Mouse (Mus musculus) gastrocnemius, postnatal 14 days (tissue): Measurements from ENCODE around the gene Cnnm2. TPM values are rescaled to one million over a fixed set of nuclear protein-coding genes. Genes with fewer than 3 reads are reported as not detected.

Experiments
- DNase-seq: peaks from one replicate; pipeline ENCODE4 v3.0.0; 2021; ENCODE audit warnings: mixed read lengths
- intact Hi-C: fragments of 180-260 bp; cut with DNase I; formaldehyde crosslinking; loops from one replicate; pipeline ENCODE4 v1.15.1; 2025; ENCODE audit warnings: low total_unique reads
- total RNA-seq, 2 experiments: library from RNA; stranded (reverse); gene quantifications; 2 replicates each; pipeline ENCODE4 v1.2.3; 2021

Cnnm2 gene
- total RNA-seq, 2 experiments from 2014 or later: 4.0 to 4.1 TPM

GRCm38 (mm10) chr19:46903379-46903778, 142.0 kb downstream of the Cnnm2 start:
- no peak for DNase-seq
- intact Hi-C loops: no loop called here

GRCm38 (mm10) chr19:46904907-46905306, 143.5 kb downstream of the Cnnm2 start:
- intact Hi-C loops: no loop called here
- DNase-seq: no peak

GRCm38 (mm10) chr19:46905383-46905782, 144.0 kb downstream of the Cnnm2 start:
- intact Hi-C loops: no loop called here
- DNase-seq: no peak

GRCm38 (mm10) chr19:46905971-46906370, 144.6 kb downstream of the Cnnm2 start:
- intact Hi-C loops: no loop called here

GRCm38 (mm10) chr19:46908207-46908606, 146.8 kb downstream of the Cnnm2 start:
- DNase-seq: no peak
- intact Hi-C loops: no loop called here

More at GRCm38 (mm10) chr19:46905971-46906370, 144.6 kb downstream of the Cnnm2 start:
- DNase-seq: no peak

- intact Hi-C loops: no loop called here
- DNase-seq: no peak
Measured at GRCm38 (mm10) chr19:46908977-46909376, 147.6 kb downstream of the Cnnm2 start.

GRCm38 (mm10) chr19:46911492-46911891, 150.1 kb downstream of the Cnnm2 start:
- intact Hi-C loops: no loop called here
- no peak for DNase-seq

- no peak for DNase-seq
- intact Hi-C loops: no loop called here
Measured at GRCm38 (mm10) chr19:46913626-46914025, 152.2 kb downstream of the Cnnm2 start.

- intact Hi-C loops: no loop called here
- DNase-seq: no peak
Measured at GRCm38 (mm10) chr19:46915406-46916080, 154.1 kb downstream of the Cnnm2 start.

- intact Hi-C loops: no loop called here
- DNase-seq: no peak
Measured at GRCm38 (mm10) chr19:46920571-46920970, 159.2 kb downstream of the Cnnm2 start.

- intact Hi-C loops: no loop called here
- no peak for DNase-seq
Measured at GRCm38 (mm10) chr19:46926357-46926756, 165.0 kb downstream of the Cnnm2 start.

GRCm38 (mm10) chr19:46926951-46927350, 165.6 kb downstream of the Cnnm2 start:
- intact Hi-C loops: no loop called here
- no peak for DNase-seq

- intact Hi-C loops: no loop called here
- DNase-seq: no peak
Measured at GRCm38 (mm10) chr19:46928136-46928535, 166.7 kb downstream of the Cnnm2 start.

GRCm38 (mm10) chr19:46929044-46929587, 167.7 kb downstream of the Cnnm2 start:
- intact Hi-C loops: no loop called here
- peak; percentile 84 for DNase-seq

Other genes with a start within 250 kb of the Cnnm2 start
- gene Arl3, start 188.4 kb upstream of the Cnnm2 start, total RNA-seq: 10 to 100 TPM; 47.1 to 56.5 TPM
- 1 to 10 TPM; 2.8 to 3.4 TPM for gene Sfxn2, start 188.2 kb upstream of the Cnnm2 start, total RNA-seq
- gene Wbp1l, start 162.5 kb upstream of the Cnnm2 start, total RNA-seq: 10 to 100 TPM; 30.4 to 38.5 TPM
- not detected for gene Cyp17a1, start 88.4 kb upstream of the Cnnm2 start, total RNA-seq
- gene Borcs7, start 71.7 kb upstream of the Cnnm2 start, total RNA-seq: 10 to 100 TPM; 14.3 to 16.2 TPM
- gene As3mt, start 54.1 kb upstream of the Cnnm2 start, total RNA-seq: 10 to 100 TPM; 68.1 to 80.9 TPM